Mouse (Mus musculus) cerebellum, postnatal 4 days (tissue): ENCODE results near the gene Nit1.
A peak's percentile ranks its signal among the peaks of the same experiment; 100 is the strongest.

Experiments
- DNase-seq, 2 experiments: peaks; one replicate each; pipeline ENCODE4 v3.0.0; 2022; ENCODE audit warnings: low spot score in 2 of 2, mixed read lengths in 1 of 2

Nit1 gene

GRCm38 (mm10) chr1:171345225-171346094 is at the start of gene Nit1, which contains the start of gene Pfdn2:
Nit1 (minus strand) TSS chr1:171345646.
Pfdn2 (plus strand) TSS chr1:171345670.
- peak; percentile 78 to 90 for DNase-seq

GRCm38 (mm10) chr1:171390101-171390500 is 44.7 kb upstream of the Nit1 start:
- DNase-seq, result no peak

GRCm38 (mm10) chr1:171388376-171389102 is 43.1 kb upstream of the Nit1 start, which contains the start of gene Arhgap30:
Arhgap30 (plus strand) TSS chr1:171388954.
- DNase-seq, result no peak

GRCm38 (mm10) chr1:171387099-171387498 is 41.7 kb upstream of the Nit1 start:
- peak in 1 of 2 experiments; percentile 25 for DNase-seq

- DNase-seq, result no peak
Measured at GRCm38 (mm10) chr1:171385171-171385570, 39.7 kb upstream of the Nit1 start.

- no peak for DNase-seq
Measured at GRCm38 (mm10) chr1:171384361-171384760, 38.9 kb upstream of the Nit1 start.

GRCm38 (mm10) chr1:171382096-171382620 is 36.7 kb upstream of the Nit1 start:
- no peak for DNase-seq

- DNase-seq, result peak; percentile 54 to 73
Measured at GRCm38 (mm10) chr1:171379935-171380599, 34.6 kb upstream of the Nit1 start.

- DNase-seq, result no peak
Measured at GRCm38 (mm10) chr1:171378298-171378697, 32.9 kb upstream of the Nit1 start.

- DNase-seq, result no peak
Measured at GRCm38 (mm10) chr1:171375646-171376097, 30.2 kb upstream of the Nit1 start.

- DNase-seq, result no peak
Measured at GRCm38 (mm10) chr1:171373946-171374345, 28.5 kb upstream of the Nit1 start.

GRCm38 (mm10) chr1:171372880-171373279 is 27.4 kb upstream of the Nit1 start:
- DNase-seq, result no peak

- DNase-seq, result no peak
Measured at GRCm38 (mm10) chr1:171369845-171370556, 24.6 kb upstream of the Nit1 start, which contains the start of gene Nectin4. Nectin4 (plus strand) TSS chr1:171370099.

- DNase-seq, result no peak
Measured at GRCm38 (mm10) chr1:171365934-171366333, 20.5 kb upstream of the Nit1 start.

GRCm38 (mm10) chr1:171361106-171362103 is 16.0 kb upstream of the Nit1 start:
- peak in 1 of 2 experiments; percentile 71 for DNase-seq

- peak; percentile 69 to 85 for DNase-seq
Measured at GRCm38 (mm10) chr1:171360656-171361055, 15.2 kb upstream of the Nit1 start, which contains the start of gene Klhdc9. Klhdc9 (minus strand) TSS chr1:171360798.

GRCm38 (mm10) chr1:171360253-171360652 is 14.8 kb upstream of the Nit1 start:
- peak in 1 of 2 experiments; percentile 39 for DNase-seq

GRCm38 (mm10) chr1:171358421-171358820 is 13.0 kb upstream of the Nit1 start:
- DNase-seq, result no peak

GRCm38 (mm10) chr1:171356814-171357213 is 11.4 kb upstream of the Nit1 start:
- no peak for DNase-seq
